Mouse (Mus musculus) right cerebral cortex, adult 18-20 months (tissue): ENCODE results near the gene Olfr1369-ps1.
A peak's percentile ranks its signal among the peaks of the same experiment; 100 is the strongest.
"Not testable (repeated sequence)": the region's sequence is repeated elsewhere in the genome, so short reads cannot be mapped to it uniquely, and the experiment has no call there.

Experiments
- DNase-seq: peaks from one replicate; pipeline ENCODE4 v3.0.0; 2022; ENCODE audit warnings: mixed read lengths

Olfr1369-ps1 gene

GRCm38 (mm10) chr13:21111183-21111582 is at the start of gene Olfr1369-ps1:
Gene Olfr1369-ps1, plus strand, starts transcription at chr13:21111483.
- DNase-seq, result not testable (repeated sequence)

GRCm38 (mm10) chr13:21066021-21066420 is 45.3 kb upstream of the Olfr1369-ps1 start:
- no peak for DNase-seq

- no peak for DNase-seq
These were observed 36.4 kb upstream of the Olfr1369-ps1 start, which contains the start of gene Olfr1370 for GRCm38 (mm10) chr13:21074847-21075246. Gene Olfr1370, minus strand, starts transcription at chr13:21074947.

- no peak for DNase-seq
These were observed 28.6 kb upstream of the Olfr1369-ps1 start for GRCm38 (mm10) chr13:21082686-21083085.

- no peak for DNase-seq
These were observed 1.5 kb upstream of the Olfr1369-ps1 start for GRCm38 (mm10) chr13:21109759-21110158.

GRCm38 (mm10) chr13:21110441-21110840 is 842 bp upstream of the Olfr1369-ps1 start:
- DNase-seq, result no peak

- no peak for DNase-seq
These were observed 2.8 kb downstream of the Olfr1369-ps1 start for GRCm38 (mm10) chr13:21114121-21114520.

GRCm38 (mm10) chr13:21129339-21129738 is 18.1 kb downstream of the Olfr1369-ps1 start, which contains the start of gene Olfr263:
Gene Olfr263, plus strand, starts transcription at chr13:21129639.
- not testable (repeated sequence) for DNase-seq

- no peak for DNase-seq
These were observed 31.1 kb downstream of the Olfr1369-ps1 start for GRCm38 (mm10) chr13:21142421-21142820.

GRCm38 (mm10) chr13:21145767-21146166 is 34.5 kb downstream of the Olfr1369-ps1 start, which contains the start of gene Olfr1368:
Gene Olfr1368, minus strand, starts transcription at chr13:21145867.
- DNase-seq, result no peak

- DNase-seq, result no peak
These were observed 44.6 kb downstream of the Olfr1369-ps1 start for GRCm38 (mm10) chr13:21155888-21156287.

GRCm38 (mm10) chr13:21158071-21158470 is 46.8 kb downstream of the Olfr1369-ps1 start:
- no peak for DNase-seq

- peak; percentile 87 for DNase-seq
These were observed 47.6 kb downstream of the Olfr1369-ps1 start for GRCm38 (mm10) chr13:21158785-21159474.

GRCm38 (mm10) chr13:21159475-21159819 is 48.2 kb downstream of the Olfr1369-ps1 start:
- DNase-seq, result no peak

- no peak for DNase-seq
These were observed 48.8 kb downstream of the Olfr1369-ps1 start for GRCm38 (mm10) chr13:21160041-21160511.

- DNase-seq, result peak; percentile 88
These were observed 49.6 kb downstream of the Olfr1369-ps1 start for GRCm38 (mm10) chr13:21160657-21161590.

- no peak for DNase-seq
These were observed 50.3 kb downstream of the Olfr1369-ps1 start for GRCm38 (mm10) chr13:21161591-21161990.

GRCm38 (mm10) chr13:21162591-21162990 is 51.3 kb downstream of the Olfr1369-ps1 start:
- no peak for DNase-seq

- DNase-seq, result peak; percentile 83
These were observed 55.9 kb downstream of the Olfr1369-ps1 start for GRCm38 (mm10) chr13:21166936-21167909.

GRCm38 (mm10) chr13:21167910-21168300 is 56.6 kb downstream of the Olfr1369-ps1 start:
- no peak for DNase-seq

GRCm38 (mm10) chr13:21168371-21169011 is 57.2 kb downstream of the Olfr1369-ps1 start:
- no peak for DNase-seq
